Mouse (Mus musculus): ENCODE measurements around the gene Rora. TPM values are rescaled to one million over a fixed set of nuclear protein-coding genes. Genes with fewer than 3 reads are reported as not detected.

Rora gene
- polyA plus RNA-seq, 1 experiment from 2014 or later = 23.1 TPM

DNA sequence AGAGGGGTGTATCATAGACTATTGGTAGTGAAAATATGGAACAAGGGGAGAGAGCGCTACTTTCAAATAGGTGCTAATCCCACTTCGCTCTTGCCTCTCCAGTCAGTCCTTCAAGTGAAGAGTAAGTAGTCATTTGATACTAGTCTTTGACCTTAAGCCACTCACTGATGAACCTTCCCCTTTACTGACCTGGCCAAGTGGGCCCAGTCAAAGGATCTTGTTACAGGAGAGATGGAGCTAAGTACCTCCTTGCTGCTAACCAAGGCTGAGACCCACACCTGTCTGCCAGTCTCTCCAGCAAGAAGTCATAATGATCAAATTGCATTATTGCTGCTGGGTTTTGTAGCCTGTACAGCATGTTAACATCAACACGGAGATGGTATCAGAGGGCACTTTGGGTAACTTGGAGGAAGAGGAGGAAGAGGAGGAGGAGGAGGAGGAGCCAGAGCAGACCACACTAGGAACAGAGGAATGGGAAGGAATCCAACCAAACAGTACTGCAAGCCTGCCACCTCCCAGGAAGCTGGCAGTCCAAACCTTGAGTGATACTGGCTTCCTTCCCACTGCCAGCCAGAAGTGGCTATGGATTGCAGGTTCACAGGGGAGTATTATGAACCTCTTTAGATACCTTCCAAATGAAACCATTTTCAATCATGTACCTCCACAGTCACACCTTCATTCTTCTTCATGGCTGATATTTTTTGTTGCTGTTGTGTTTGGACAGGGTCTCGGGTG lies 261.1 kb downstream of the Rora start:
- Histone ChIP-seq H3K36me3 (replicated peaks; ENCODE audit: insufficient read depth, low read length) (no peaks in the 10 kb centered on the region), H3K4me2 (ENCODE audit: low read depth, low read length) (no peak overlapping the region), H3K4me3 (ENCODE audit: low read depth, low read length) (no peak overlapping the region), H3K27ac (ENCODE audit: low read depth) (no peak overlapping the region), H3K27me3 (ENCODE audit: insufficient read depth, low read length) (no peaks in the 10 kb centered on the region), H3K9me3 (ENCODE audit: low read length) (no peaks in the 10 kb centered on the region), H3K4me1 (ENCODE audit: insufficient read depth) (no peaks in the 10 kb centered on the region), H3K9ac (replicated peaks) (no peak overlapping the region)
- 85% methylated on average over 4 of the region's 4 CpGs for WGBS (ENCODE audit: insufficient replicate concordance)
- no peak for ATAC-seq
- no peak for TF ChIP-seq CTCF (IDR thresholded peaks at IDR 0.05; ENCODE audit: low read depth)
- no peak for TF ChIP-seq EP300 (IDR thresholded peaks at IDR 0.05; ENCODE audit: low read depth)
- DNase-seq = no peak

DNA sequence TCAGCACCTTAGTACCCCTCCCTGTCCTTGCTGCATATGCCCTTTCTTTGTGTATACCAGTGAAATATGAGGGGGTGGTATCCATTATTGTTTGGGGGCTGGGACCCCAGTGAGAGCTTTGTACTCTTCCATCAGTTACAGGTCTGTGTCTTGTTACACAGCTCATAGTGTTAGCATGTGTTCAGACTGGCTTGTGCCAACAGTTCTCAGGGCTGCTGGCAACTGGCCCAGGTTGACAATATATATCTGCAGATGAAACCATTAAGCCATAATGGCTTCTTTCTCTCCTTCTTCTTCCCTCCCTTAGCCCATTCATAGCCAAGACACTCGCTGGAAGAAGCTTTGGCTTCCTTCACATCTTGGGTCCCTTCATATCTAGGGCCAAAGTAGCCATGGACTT lies 263.2 kb downstream of the Rora start:
- H3K4me1 ChIP-seq (ENCODE audit: insufficient read depth) = no peaks in the 10 kb centered on the region
- H3K27ac ChIP-seq (ENCODE audit: low read depth) = no peak overlapping the region
- 81% methylated on average over 1 of the region's 1 CpGs for WGBS (ENCODE audit: insufficient replicate concordance)
- H3K4me2 ChIP-seq (ENCODE audit: low read depth, low read length) = no peak overlapping the region
- H3K36me3 ChIP-seq (replicated peaks; ENCODE audit: insufficient read depth, low read length) = no peaks in the 10 kb centered on the region
- no peak overlapping the region for H3K9ac ChIP-seq (replicated peaks)
- no peaks in the 10 kb centered on the region for H3K27me3 ChIP-seq (ENCODE audit: insufficient read depth, low read length)
- H3K9me3 ChIP-seq (ENCODE audit: low read length) = no peaks in the 10 kb centered on the region
- ATAC-seq (no peak), DNase-seq (no peak)
- no peak for TF ChIP-seq EP300 (IDR thresholded peaks at IDR 0.05; ENCODE audit: low read depth)
- TF ChIP-seq CTCF (IDR thresholded peaks at IDR 0.05; ENCODE audit: low read depth) = no peak
- H3K4me3 ChIP-seq (ENCODE audit: low read depth, low read length) = no peak overlapping the region

DNA sequence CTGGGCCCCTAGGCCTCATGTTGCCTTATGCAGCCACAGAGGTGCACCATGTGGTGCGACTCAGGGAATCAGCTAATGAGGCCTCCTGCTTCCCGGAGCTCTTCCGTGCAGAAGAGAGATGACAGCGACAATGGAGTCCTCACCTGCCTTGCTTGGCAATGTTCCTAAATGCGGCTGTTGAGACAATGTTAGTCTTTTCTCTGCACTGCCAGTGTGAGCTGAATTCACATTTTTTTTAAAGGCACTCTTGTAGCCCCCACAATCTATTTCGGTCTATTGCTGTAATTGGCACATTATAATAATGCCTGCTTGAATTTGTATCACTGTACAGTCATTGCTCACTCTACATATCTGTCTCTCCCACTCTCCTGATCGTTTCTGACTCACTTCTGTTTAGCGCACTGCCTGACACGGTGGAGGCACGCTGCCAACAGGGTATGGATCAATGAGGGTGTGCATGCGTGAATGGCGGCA lies 269.6 kb downstream of the Rora start:
- no peak overlapping the region for H3K27ac ChIP-seq (ENCODE audit: low read depth)
- H3K9me3 ChIP-seq (ENCODE audit: low read length) = no peaks in the 10 kb centered on the region
- H3K4me3 ChIP-seq (ENCODE audit: low read depth, low read length) = no peak overlapping the region
- DNase-seq (peak; percentile 27), ATAC-seq (no peak)
- H3K27me3 ChIP-seq (ENCODE audit: insufficient read depth, low read length) = no peaks in the 10 kb centered on the region
- H3K4me2 ChIP-seq (ENCODE audit: low read depth, low read length) = no peak overlapping the region
- H3K4me1 ChIP-seq (ENCODE audit: insufficient read depth) = no peaks in the 10 kb centered on the region
- TF ChIP-seq EP300 (IDR thresholded peaks at IDR 0.05; ENCODE audit: low read depth) (no peak), CTCF (IDR thresholded peaks at IDR 0.05; ENCODE audit: low read depth) (no peak)
- no peak overlapping the region for H3K9ac ChIP-seq (replicated peaks)
- 74% methylated on average over 12 of the region's 12 CpGs for WGBS (ENCODE audit: insufficient replicate concordance)
- no peaks in the 10 kb centered on the region for H3K36me3 ChIP-seq (replicated peaks; ENCODE audit: insufficient read depth, low read length)

DNA sequence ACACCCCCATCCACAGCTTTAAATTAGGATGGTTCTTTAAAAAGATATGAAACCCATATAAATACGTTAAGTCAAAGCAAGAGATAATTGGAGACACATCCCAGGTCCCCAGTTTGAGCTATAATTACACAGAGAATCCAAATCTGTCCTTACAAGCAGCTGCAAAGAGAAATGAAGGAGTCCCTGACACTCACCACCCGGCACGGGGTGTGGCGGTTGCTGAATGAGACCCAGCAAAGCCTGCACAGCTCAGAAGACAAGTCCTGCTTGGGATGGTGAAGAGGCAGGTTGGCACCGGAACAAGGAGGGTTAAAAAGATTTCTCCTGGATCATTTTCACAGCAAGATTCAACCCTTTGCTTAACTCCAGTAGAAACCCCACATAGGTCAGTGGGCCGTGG lies 272.8 kb downstream of the Rora start:
- 83% methylated on average over 6 of the region's 6 CpGs for WGBS (ENCODE audit: insufficient replicate concordance)

DNA sequence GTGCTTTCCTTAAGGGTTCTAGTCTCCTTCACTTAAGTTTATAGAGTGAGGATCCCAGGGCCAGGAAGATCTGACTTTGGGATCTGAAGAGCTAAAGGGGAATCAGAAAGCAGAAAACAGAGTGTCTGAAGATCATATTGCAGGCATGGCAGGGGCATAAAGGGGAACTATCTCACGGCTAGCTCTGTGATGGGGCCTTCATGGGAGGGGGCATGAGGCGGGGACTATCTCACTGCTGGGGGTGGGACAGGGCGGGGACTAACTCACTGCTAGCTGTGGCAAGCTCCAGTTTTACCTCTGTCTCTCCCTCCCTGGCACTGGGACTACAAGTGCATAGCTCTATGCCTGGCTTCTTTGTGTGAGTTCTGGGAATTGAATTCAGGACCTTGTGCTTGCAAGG lies 279.6 kb downstream of the Rora start:
- no peak overlapping the region for H3K27ac ChIP-seq (ENCODE audit: low read depth)
- WGBS (ENCODE audit: insufficient replicate concordance) = 38% methylated on average over 3 of the region's 3 CpGs
- no peak overlapping the region for H3K9ac ChIP-seq (replicated peaks)
- H3K27me3 ChIP-seq (ENCODE audit: insufficient read depth, low read length) = no peaks in the 10 kb centered on the region
- H3K4me1 ChIP-seq (ENCODE audit: insufficient read depth) = no peaks in the 10 kb centered on the region
- H3K36me3 ChIP-seq (replicated peaks; ENCODE audit: insufficient read depth, low read length) = no peaks in the 10 kb centered on the region
- H3K9me3 ChIP-seq (ENCODE audit: low read length) = no peaks in the 10 kb centered on the region
- H3K4me3 ChIP-seq (ENCODE audit: low read depth, low read length) = no peak overlapping the region
- ATAC-seq (no peak), DNase-seq (no peak)
- TF ChIP-seq EP300 (IDR thresholded peaks at IDR 0.05; ENCODE audit: low read depth) = no peak
- no peak for TF ChIP-seq CTCF (IDR thresholded peaks at IDR 0.05; ENCODE audit: low read depth)
- no peak overlapping the region for H3K4me2 ChIP-seq (ENCODE audit: low read depth, low read length)

More for the DNA sequence above, 272.8 kb downstream of the Rora start:
- Histone ChIP-seq H3K27ac (ENCODE audit: low read depth) (no peak overlapping the region), H3K4me3 (ENCODE audit: low read depth, low read length) (no peak overlapping the region), H3K9me3 (ENCODE audit: low read length) (no peaks in the 10 kb centered on the region), H3K36me3 (replicated peaks; ENCODE audit: insufficient read depth, low read length) (no peaks in the 10 kb centered on the region), H3K4me2 (ENCODE audit: low read depth, low read length) (no peak overlapping the region), H3K9ac (replicated peaks) (no peak overlapping the region), H3K4me1 (ENCODE audit: insufficient read depth) (no peaks in the 10 kb centered on the region), H3K27me3 (ENCODE audit: insufficient read depth, low read length) (no peaks in the 10 kb centered on the region)
- ATAC-seq = no peak
- DNase-seq = no peak
- TF ChIP-seq CTCF (IDR thresholded peaks at IDR 0.05; ENCODE audit: low read depth) (no peak), EP300 (IDR thresholded peaks at IDR 0.05; ENCODE audit: low read depth) (no peak)

DNA sequence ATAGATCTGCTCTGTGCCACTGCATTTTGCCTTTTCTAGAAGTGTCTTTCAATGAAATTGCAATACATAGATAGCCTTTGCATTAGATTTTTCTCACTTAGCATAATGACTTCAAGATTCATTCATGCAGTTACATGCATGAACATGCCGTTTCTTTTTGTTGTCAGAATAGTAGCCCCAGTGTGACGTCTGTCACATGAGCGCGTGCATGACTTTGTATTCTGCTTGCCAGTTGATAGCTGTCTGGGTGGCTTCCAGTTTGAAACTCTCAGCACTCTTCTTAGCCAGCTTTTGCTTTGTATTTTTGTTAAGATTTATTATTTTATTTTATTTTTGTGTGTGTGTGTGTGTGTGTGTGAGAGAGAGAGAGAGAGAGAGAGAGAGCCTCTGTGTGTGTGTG lies 280.7 kb downstream of the Rora start:
- H3K4me1 ChIP-seq (ENCODE audit: insufficient read depth) = no peaks in the 10 kb centered on the region
- DNase-seq (no peak), ATAC-seq (no peak)
- H3K27me3 ChIP-seq (ENCODE audit: insufficient read depth, low read length) = no peaks in the 10 kb centered on the region
- no peaks in the 10 kb centered on the region for H3K9me3 ChIP-seq (ENCODE audit: low read length)
- no peak overlapping the region for H3K4me2 ChIP-seq (ENCODE audit: low read depth, low read length)
- no peak overlapping the region for H3K27ac ChIP-seq (ENCODE audit: low read depth)
- no peak overlapping the region for H3K9ac ChIP-seq (replicated peaks)
- no peak overlapping the region for H3K4me3 ChIP-seq (ENCODE audit: low read depth, low read length)
- TF ChIP-seq CTCF (IDR thresholded peaks at IDR 0.05; ENCODE audit: low read depth) (no peak), EP300 (IDR thresholded peaks at IDR 0.05; ENCODE audit: low read depth) (no peak)
- H3K36me3 ChIP-seq (replicated peaks; ENCODE audit: insufficient read depth, low read length) = no peaks in the 10 kb centered on the region
- WGBS (ENCODE audit: insufficient replicate concordance) = 79% methylated on average over 4 of the region's 4 CpGs
